Mouse (Mus musculus) liver, adult 2 months (tissue): Measurements from ENCODE around the gene Jsrp1.

Source experiments
- CTCF ChIP-seq: fragments of 200-500 bp; IDR thresholded peaks from 2 replicates; pipeline ENCODE4 v1.5.1; 2011; ENCODE audit warnings: low read depth, low read length, control low read depth
- POLR2A ChIP-seq: fragments of 200-500 bp; IDR thresholded peaks from 2 replicates; pipeline ENCODE4 v1.6.1; 2011; ENCODE audit warnings: low read length, control low read depth; ENCODE audit not compliant: insufficient read depth; ENCODE audit errors: extremely low read depth

GRCm38 (mm10) chr10:80804916-80805315 is 8.4 kb downstream of the Jsrp1 start, which contains the start of gene Amh:
- no peak for TF ChIP-seq POLR2A
- no peak for TF ChIP-seq CTCF
